Mouse (Mus musculus) embryonic fibroblast, embryonic 13.5 days (primary cell): ENCODE measurements at regions not wholly inside any gene's neighbourhood (a gene's known extent, or its start where the extent isn't known, plus 50 kb on each side); places are given as distances from the start of the nearest gene placed in this dataset.

Source experiments
- H3K27ac ChIP-seq: 2 replicates; pipeline ENCODE4 v1.5.1; 2012; ENCODE audit warnings: low read length, control low read depth, inconsistent platforms; ENCODE audit not compliant: insufficient read depth
- H3K4me1 ChIP-seq: 2 replicates; pipeline ENCODE4 v1.6.1; 2011; ENCODE audit warnings: low read length; ENCODE audit not compliant: control insufficient read depth, insufficient read depth
- H3K4me3 ChIP-seq: 2 replicates; pipeline ENCODE4 v1.5.1; 2011; ENCODE audit warnings: mild to moderate bottlenecking, control low read depth, low read length; ENCODE audit not compliant: insufficient read depth
- CTCF ChIP-seq: IDR thresholded peaks from 2 replicates; pipeline ENCODE4 v1.5.1; 2011; ENCODE audit warnings: mild to moderate bottlenecking, control low read depth, low read length, moderate library complexity, borderline replicate concordance; ENCODE audit not compliant: insufficient read depth
- POLR2A ChIP-seq: IDR thresholded peaks from 2 replicates; pipeline ENCODE4 v1.6.1; 2011; ENCODE audit warnings: low read depth, mild to moderate bottlenecking, control low read depth, low read length, moderate library complexity

DNA sequence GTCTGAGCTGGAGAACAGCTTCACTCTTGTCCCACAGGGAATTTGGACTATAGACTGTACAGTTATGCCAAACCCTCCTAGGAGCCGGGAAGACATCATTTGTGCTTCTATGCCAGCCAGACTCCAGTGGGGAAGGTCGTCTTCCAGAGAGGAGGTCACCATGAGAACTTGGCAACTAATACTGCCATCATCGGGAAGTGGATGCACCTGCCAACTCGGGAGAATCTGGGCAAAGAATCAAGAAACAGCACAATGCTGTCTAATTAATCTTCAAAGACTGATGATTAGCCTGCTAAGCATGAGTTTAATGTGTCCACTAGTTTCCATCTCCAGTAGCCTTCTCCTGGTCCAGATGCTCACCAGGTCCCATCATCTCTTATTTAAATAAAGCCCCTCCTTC, 374.8 kb downstream of the Gm9195 start:
- no peaks in the 10 kb centered on the region for H3K4me1 ChIP-seq
- H3K27ac ChIP-seq, result no peak overlapping the region
- TF ChIP-seq POLR2A (no peak), CTCF (no peak)
- H3K4me3 ChIP-seq, result no peak overlapping the region

DNA sequence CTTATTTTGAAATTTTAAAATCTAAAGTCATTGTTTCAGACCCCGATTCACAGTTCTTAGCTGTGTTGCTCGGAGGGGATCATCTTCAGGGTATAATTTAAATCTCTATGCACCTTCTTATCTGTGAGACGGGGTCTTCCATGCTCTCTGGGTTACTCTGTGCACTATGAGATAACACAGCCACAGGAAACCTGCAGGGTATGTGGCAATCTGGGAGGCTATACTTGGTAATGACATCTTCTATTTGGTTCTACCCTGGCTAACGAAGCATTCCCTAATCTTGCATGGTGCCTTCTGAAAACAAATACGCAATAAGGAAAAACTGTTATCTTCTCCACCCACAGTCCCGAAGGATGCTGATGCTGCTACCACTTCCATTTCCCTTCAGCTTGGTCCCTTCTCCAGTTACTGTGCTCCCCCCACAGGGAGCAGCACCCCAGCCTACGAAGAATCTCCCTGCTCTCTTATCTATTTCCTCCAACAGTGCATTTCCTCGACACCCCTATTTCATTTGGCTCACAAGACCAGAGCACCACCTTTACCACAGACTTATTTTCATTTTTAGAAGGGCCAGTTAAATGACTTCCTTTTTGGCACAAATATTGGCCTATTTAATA, 378.2 kb downstream of the Gm9195 start:
- no peak overlapping the region for H3K4me3 ChIP-seq
- H3K27ac ChIP-seq, result no peak overlapping the region
- TF ChIP-seq POLR2A, result no peak
- TF ChIP-seq CTCF, result no peak

DNA sequence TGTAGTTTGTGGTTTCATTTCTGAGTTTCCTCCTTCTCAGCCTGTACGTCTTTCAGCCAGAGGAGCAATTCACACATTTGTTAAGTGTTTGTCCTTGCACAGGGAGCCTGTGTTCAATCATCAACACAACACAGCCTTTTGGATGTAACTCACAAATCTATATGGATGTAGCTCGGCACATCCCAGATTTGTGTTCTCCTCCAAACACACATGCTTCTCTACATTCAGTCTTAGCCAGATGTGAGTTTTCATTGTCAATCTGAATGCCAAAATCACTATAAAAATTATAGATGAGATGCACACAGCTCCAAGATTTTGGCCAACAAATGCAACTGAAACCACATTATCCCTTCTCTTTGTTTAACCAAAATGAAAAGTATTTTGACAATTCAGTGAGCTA, 380.9 kb downstream of the Gm9195 start:
- Histone ChIP-seq H3K4me1 (no peaks in the 10 kb centered on the region), H3K4me3 (no peak overlapping the region), H3K27ac (no peak overlapping the region)
- TF ChIP-seq POLR2A (no peak), CTCF (no peak)

More for the DNA sequence above, 378.2 kb downstream of the Gm9195 start:
- no peaks in the 10 kb centered on the region for H3K4me1 ChIP-seq

DNA sequence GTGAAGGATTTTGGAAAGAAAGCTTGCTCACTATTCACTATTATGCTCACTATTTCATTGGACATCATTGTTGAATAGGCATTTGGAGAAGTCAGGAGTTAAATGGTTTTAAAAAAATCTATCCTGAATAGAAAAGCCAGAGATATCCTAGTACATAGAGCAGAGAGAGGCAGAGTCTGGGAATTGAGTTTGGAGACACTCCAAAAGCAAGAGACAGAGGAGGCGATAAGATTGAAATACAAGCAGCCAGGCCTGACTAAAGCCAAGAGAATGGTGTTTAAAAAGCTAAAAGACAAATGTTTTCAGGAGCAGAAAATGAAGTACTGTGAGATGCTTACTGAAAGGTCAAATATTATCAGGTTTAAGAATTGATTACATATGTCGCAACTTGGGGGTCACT, 400.1 kb downstream of the Gm9195 start:
- TF ChIP-seq CTCF (no peak), POLR2A (no peak)
- no peak overlapping the region for H3K27ac ChIP-seq
- no peaks in the 10 kb centered on the region for H3K4me1 ChIP-seq
- H3K4me3 ChIP-seq, result no peak overlapping the region

- Histone ChIP-seq H3K27ac (no peak overlapping the region), H3K4me1 (no peaks in the 10 kb centered on the region), H3K4me3 (no peak overlapping the region)
- no peak for TF ChIP-seq CTCF
- TF ChIP-seq POLR2A, result no peak
Observed at GRCm38 (mm10) chr14:72081473-72081872, 410.2 kb downstream of the Gm9195 start.

- Histone ChIP-seq H3K4me1 (no peaks in the 10 kb centered on the region), H3K4me3 (no peak overlapping the region), H3K27ac (no peak overlapping the region)
- TF ChIP-seq POLR2A, result no peak
- no peak for TF ChIP-seq CTCF
Observed at GRCm38 (mm10) chr14:72064111-72064812, 427.4 kb downstream of the Gm9195 start.

- no peaks in the 10 kb centered on the region for H3K4me1 ChIP-seq
- TF ChIP-seq POLR2A (no peak), CTCF (no peak)
- H3K4me3 ChIP-seq, result no peak overlapping the region
- no peak overlapping the region for H3K27ac ChIP-seq
Observed at GRCm38 (mm10) chr14:72042881-72043236, 448.8 kb downstream of the Gm9195 start.

- no peaks in the 10 kb centered on the region for H3K4me1 ChIP-seq
- H3K27ac ChIP-seq, result no peak overlapping the region
- TF ChIP-seq POLR2A (no peak), CTCF (no peak)
- H3K4me3 ChIP-seq, result no peak overlapping the region
Observed at GRCm38 (mm10) chr14:72042112-72042880, 449.3 kb downstream of the Gm9195 start.

- no peaks in the 10 kb centered on the region for H3K4me1 ChIP-seq
- H3K27ac ChIP-seq, result no peak overlapping the region
- H3K4me3 ChIP-seq, result no peak overlapping the region
- TF ChIP-seq CTCF (no peak), POLR2A (no peak)
Observed at GRCm38 (mm10) chr14:72030396-72030795, 461.2 kb downstream of the Gm9195 start.
